In the genomic region with DNA sequence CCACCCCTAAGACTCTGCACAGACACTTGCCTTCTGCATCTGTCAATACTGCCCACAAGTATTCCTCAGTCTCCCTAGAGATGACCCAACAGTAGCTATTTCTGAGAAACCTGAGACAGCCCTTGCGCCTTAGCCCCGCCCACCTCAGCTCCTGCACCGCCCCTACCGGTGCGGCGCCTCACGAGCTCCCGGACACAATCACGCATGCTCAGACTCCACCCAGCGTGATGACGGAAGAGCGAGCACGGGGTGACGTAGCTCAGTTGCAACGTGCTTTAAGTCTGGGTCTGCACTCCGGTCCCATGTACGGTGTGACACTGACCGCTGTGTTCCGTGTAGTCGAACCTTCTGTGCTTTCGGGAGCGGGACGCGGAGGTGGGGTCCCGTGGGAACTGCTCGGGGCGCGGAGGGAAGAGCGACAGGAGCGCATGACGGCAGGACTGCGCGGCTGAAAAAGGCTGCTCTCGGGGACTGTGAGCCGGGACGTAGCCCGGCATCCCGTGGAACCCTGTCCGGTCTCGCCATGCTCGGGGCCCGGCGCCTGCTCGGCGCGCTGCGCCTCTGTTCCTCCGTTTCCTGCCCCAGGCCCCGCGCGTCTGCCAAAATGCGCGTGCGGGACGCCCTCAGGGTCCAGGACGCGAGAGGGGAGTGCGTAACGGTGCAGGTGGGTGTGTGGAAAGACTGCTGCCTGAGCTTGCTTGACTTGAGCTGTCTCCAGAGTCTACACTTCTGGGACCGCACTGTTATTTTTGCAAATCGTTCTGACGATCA, we compare ENCODE assay signal across 7 mouse cellular contexts. TPM values are rescaled to one million over a fixed set of nuclear protein-coding genes. Genes with fewer than 3 reads are reported as not detected.
A peak's percentile ranks its signal among the peaks of the same experiment; 100 is the strongest.
DNase-seq lines count a peak whose midpoint lies in the region; ATAC-seq lines count a peak whose summit lies in the region.

Nars2 (plus strand) TSS at position 225 of the 771 bp plus-strand sequence.

- no peaks in the 10 kb centered on the region for H3K36me3 ChIP-seq in embryonic facial prominence, embryonic 12.5 days
- H3K36me3 ChIP-seq in limb, embryonic 11.5 days (ENCODE audit: control insufficient read depth, insufficient read depth, low read length) = no peaks in the 10 kb centered on the region
- H3K36me3 ChIP-seq in midbrain, embryonic 14.5 days (ENCODE audit: control insufficient read depth, insufficient read depth, low read length) = no peaks in the 10 kb centered on the region

- no peaks in the 10 kb centered on the region for H3K27me3 ChIP-seq in embryonic facial prominence, embryonic 12.5 days
- no peaks in the 10 kb centered on the region for H3K27me3 ChIP-seq in limb, embryonic 11.5 days (ENCODE audit: control insufficient read depth, insufficient read depth, low read length)
- no peaks in the 10 kb centered on the region for H3K27me3 ChIP-seq in midbrain, embryonic 14.5 days (ENCODE audit: control insufficient read depth, insufficient read depth, low read length)

- peak; percentile 87 for DNase-seq in adrenal gland, postnatal 25 days
- DNase-seq in heart, adult 11 months = peak; percentile 99
- peak; percentile 92 for DNase-seq in kidney, adult 18-20 months
- DNase-seq in limb, embryonic 11.5 days (ENCODE audit: low spot score) = peak; percentile 95
- DNase-seq in midbrain, embryonic 14.5 days = peak; percentile 97
- peak; percentile 84 to 85 for DNase-seq in spleen, adult 18-20 months

- no peaks in the 10 kb centered on the region for H3K9me3 ChIP-seq in embryonic facial prominence, embryonic 12.5 days
- H3K9me3 ChIP-seq in limb, embryonic 11.5 days (ENCODE audit: control insufficient read depth, low read length) = no peaks in the 10 kb centered on the region
- H3K9me3 ChIP-seq in midbrain, embryonic 14.5 days (ENCODE audit: control insufficient read depth, low read length) = no peaks in the 10 kb centered on the region

- WGBS in embryonic facial prominence, embryonic 12.5 days = under 1% methylated on average over 62 of the region's 62 CpGs
- under 1% methylated on average over 59 of the region's 62 CpGs for WGBS in limb, embryonic 11.5 days
- under 1% methylated on average over 62 of the region's 62 CpGs for WGBS in midbrain, embryonic 14.5 days

- peak; percentile 99 for ATAC-seq in embryonic facial prominence, embryonic 12.5 days (ENCODE audit: insufficient number of reproducible peaks, insufficient read depth, low FRiP score, low TSS enrichment)
- ATAC-seq in limb, embryonic 11.5 days (ENCODE audit: insufficient number of reproducible peaks, low FRiP score, low TSS enrichment, low read depth) = peak; percentile 99
- ATAC-seq in midbrain, embryonic 14.5 days (ENCODE audit: low FRiP score, low TSS enrichment) = peak; percentile 99

- H3K4me1 ChIP-seq in embryonic facial prominence, embryonic 12.5 days = peaks cover 8% of the 10 kb centered on the region
- peaks cover 6% of the 10 kb centered on the region; the same call in 1 of the 2 replicates for H3K4me1 ChIP-seq in limb, embryonic 11.5 days (ENCODE audit: control insufficient read depth, insufficient read depth, low read length)
- H3K4me1 ChIP-seq in midbrain, embryonic 14.5 days (ENCODE audit: control insufficient read depth, insufficient read depth, low read length) = peaks cover 8% of the 10 kb centered on the region

- H3K9ac ChIP-seq in embryonic facial prominence, embryonic 12.5 days = peak within 1 kb of the TSS; percentile 78
- peak within 1 kb of the TSS; percentile 63 for H3K9ac ChIP-seq in limb, embryonic 11.5 days (ENCODE audit: low read length)
- peak within 1 kb of the TSS; percentile 74 for H3K9ac ChIP-seq in midbrain, embryonic 14.5 days (replicated peaks; ENCODE audit: low read length)

- H3K4me2 ChIP-seq in embryonic facial prominence, embryonic 12.5 days (replicated peaks) = peak within 1 kb of the TSS; percentile 68
- H3K4me2 ChIP-seq in limb, embryonic 11.5 days (ENCODE audit: low read depth, severe bottlenecking) = peak within 1 kb of the TSS; percentile 67
- peak within 1 kb of the TSS; percentile 70 for H3K4me2 ChIP-seq in midbrain, embryonic 14.5 days (ENCODE audit: low read length)

- peak within 1 kb of the TSS; percentile 82 for H3K27ac ChIP-seq in embryonic facial prominence, embryonic 12.5 days
- peak within 1 kb of the TSS; percentile 42; the same call in 1 of the 2 replicates for H3K27ac ChIP-seq in limb, embryonic 11.5 days (replicated peaks; ENCODE audit: low read depth, low read length)
- peak within 1 kb of the TSS; percentile 81 for H3K27ac ChIP-seq in midbrain, embryonic 14.5 days (replicated peaks; ENCODE audit: low read depth, low read length)

- peak within 1 kb of the TSS; percentile 93 for H3K4me3 ChIP-seq in embryonic facial prominence, embryonic 12.5 days
- H3K4me3 ChIP-seq in limb, embryonic 11.5 days (ENCODE audit: low read depth, low read length) = peak within 1 kb of the TSS; percentile 80
- peak within 1 kb of the TSS; percentile 80 for H3K4me3 ChIP-seq in midbrain, embryonic 14.5 days (replicated peaks; ENCODE audit: low read depth, low read length)

RNA-seq across cellular contexts. Expression of gene Nars2, which starts in this region (rescaled TPM):
- total RNA-seq in adrenal gland, postnatal 25 days (2021) = 19.3 and 19.9 TPM in 2 replicates
- polyA plus RNA-seq in embryonic facial prominence, embryonic 12.5 days (2016; fragmentation: Nextera tagmentation; extraction: Ambion mirVana) = 23.4 and 26.1 TPM in 2 replicates
- 19.6 and 22.3 TPM in 2 replicates for polyA plus RNA-seq in limb, embryonic 11.5 days (2014; fragmentation: Nextera tagmentation; extraction: Ambion mirVana)
- polyA plus RNA-seq in midbrain, embryonic 14.5 days (2014; fragmentation: Nextera tagmentation; extraction: Ambion mirVana) = 16.5 and 18.6 TPM in 2 replicates

Comparison
In these comparisons a context has a peak if more than half of its experiments do, and no peak if none do; other contexts are left out.
1. Peak in every context shown above with its lines: DNase-seq, ATAC-seq, H3K4me3 ChIP-seq and H3K27ac ChIP-seq.